Mouse (Mus musculus) spleen, adult 10 weeks (tissue): ENCODE measurements around the gene Usp38. TPM values are rescaled to one million over a fixed set of nuclear protein-coding genes. Genes with fewer than 3 reads are reported as not detected.

Experiments used
- polyA plus RNA-seq: library from polyadenylated mRNA; stranded (reverse); fragments of 350-450 nt; fragmentation: Illumina TruSeq; extraction: RNeasy Lipid Tissue Mini Kit (QIAGEN cat#74804); gene quantifications from one replicate; pipeline ENCODE4 v1.2.3, GENCODE M21; 2015; ENCODE audit warnings: low replicate concordance; ENCODE audit not compliant: insufficient read depth

Gene Usp38
- polyA plus RNA-seq: 44.5 TPM

DNA sequence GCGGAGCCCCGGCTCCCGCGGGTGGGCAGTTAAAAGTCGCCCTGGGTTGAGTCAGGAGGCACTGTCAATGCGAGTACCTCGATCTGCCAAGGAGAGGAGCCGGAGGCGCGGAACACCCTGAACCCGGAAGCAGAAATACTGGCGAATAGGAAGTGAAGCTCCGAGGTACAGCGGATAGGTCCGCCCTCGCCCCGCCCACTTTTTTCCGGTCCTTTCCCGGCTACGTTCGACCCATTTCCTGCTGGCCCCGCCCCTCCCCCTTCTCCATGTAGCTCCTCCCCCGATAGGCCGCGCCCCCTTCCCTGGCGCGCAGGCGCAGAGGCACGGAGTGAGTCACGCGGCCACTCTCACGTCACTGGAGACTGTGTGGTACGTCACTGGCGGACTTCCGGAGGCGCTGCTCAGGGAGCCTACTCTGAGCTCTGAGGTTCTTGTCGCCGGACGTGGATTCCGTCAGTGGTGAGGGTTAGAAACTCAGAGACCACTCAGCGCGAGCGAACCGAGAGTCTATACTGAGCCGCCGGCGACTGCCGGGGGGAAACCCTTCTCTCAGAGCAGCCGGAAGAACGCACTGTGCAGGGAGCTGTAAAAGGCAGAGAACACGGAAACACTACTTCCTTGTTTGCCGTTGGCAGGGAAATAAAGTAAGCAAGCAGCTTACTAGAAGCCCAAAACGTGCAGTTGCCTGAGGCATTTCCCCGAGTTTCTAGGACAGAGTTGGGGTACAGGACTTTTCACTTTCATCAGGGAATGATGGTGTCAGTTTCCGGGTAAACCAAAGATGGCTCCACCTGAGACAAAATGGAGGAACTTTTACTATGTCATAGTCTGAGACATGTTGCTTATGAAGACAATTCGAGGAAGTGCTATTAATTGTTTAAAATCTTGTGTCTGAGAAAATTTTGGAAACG is at the start of gene Usp38:
Gene Usp38, minus strand, starts transcription at position 140 of the 911 bp plus-strand sequence.

Other genes starting within 250 kb of the Usp38 start
- 5.1 TPM for gene Gab1, start 134.4 kb downstream of the Usp38 start, polyA plus RNA-seq